13 mouse cellular contexts compared by ENCODE assay signal in the genomic region with DNA sequence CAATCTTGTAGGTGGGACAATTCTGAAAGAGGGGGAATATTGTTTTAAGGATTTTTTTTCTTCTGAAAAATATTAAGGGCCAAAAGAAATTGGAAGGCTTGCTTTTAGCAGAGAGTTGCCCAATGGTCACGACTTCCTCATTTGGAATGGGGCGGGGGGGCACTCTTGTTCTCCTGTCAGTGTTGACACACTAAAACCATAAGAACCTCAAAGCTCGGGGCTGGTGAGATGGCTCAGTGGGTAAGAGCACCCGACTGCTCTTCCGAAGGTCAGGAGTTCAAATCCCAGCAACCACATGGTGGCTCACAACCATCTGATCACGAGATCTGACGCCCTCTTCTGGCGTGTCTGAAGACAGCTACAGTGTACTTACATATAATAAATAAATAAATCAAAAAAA. TPM values are rescaled to one million over a fixed set of nuclear protein-coding genes. Genes with fewer than 3 reads are reported as not detected.
DNase-seq lines count a peak whose midpoint lies in the region; ATAC-seq and TF ChIP-seq lines count a peak whose summit lies in the region.
"Not testable (repeated sequence)": the region's sequence is repeated elsewhere in the genome, so short reads cannot be mapped to it uniquely, and the experiment has no call there.
"Had no signal": no experiment of that assay in that cellular context is flagged by ENCODE, and none has a peak within 500 bp of the region (broad histone marks: within the 10 kb centered on the region; RNA-seq: fewer than 3 reads in every experiment).

No protein-coding gene starts in this region.

- not testable (repeated sequence) for H3K9me3 ChIP-seq in E14TG2a.4 (ENCODE audit: low read length); embryonic facial prominence, embryonic 12.5 days; heart, embryonic 12.5 days (replicated peaks); intestine, embryonic 16.5 days (ENCODE audit: control insufficient read depth, low read length); liver, embryonic 13.5 days (replicated peaks)

- 62% methylated on average over 8 of the region's 8 CpGs for WGBS in embryonic facial prominence, embryonic 12.5 days
- 64% methylated on average over 8 of the region's 8 CpGs for WGBS in heart, embryonic 12.5 days
- 60% methylated on average over 8 of the region's 8 CpGs for WGBS in intestine, embryonic 16.5 days
- 31% methylated on average over 8 of the region's 8 CpGs for WGBS in liver, embryonic 13.5 days (ENCODE audit: insufficient replicate concordance)
- 0% methylated on average over 5 of the region's 8 CpGs for WGBS in macrophage (ENCODE audit: missing documents)

- not testable (repeated sequence) for TF ChIP-seq CTCF in E14TG2a.4 (conservative IDR thresholded peaks at IDR 0.05; ENCODE audit: low read length)

- H3K27ac ChIP-seq in embryonic facial prominence, embryonic 12.5 days; heart, embryonic 12.5 days (ENCODE audit: poor library complexity, severe bottlenecking); intestine, embryonic 16.5 days (ENCODE audit: low read length): not testable (repeated sequence)
- H3K27ac ChIP-seq in liver, embryonic 13.5 days, result peak overlapping the region; percentile 99; the same call in 1 of the 2 replicates
- peak overlapping the region; percentile 70; the same call in 1 of the 2 replicates for H3K27ac ChIP-seq in macrophage

- peaks cover 35% of the 10 kb centered on the region for H3K79me2 ChIP-seq in macrophage (ENCODE audit: inconsistent target)

- peak overlapping the region; percentile 96 for H3K4me2 ChIP-seq in embryonic facial prominence, embryonic 12.5 days (replicated peaks)
- H3K4me2 ChIP-seq in heart, embryonic 12.5 days, result peak overlapping the region; percentile 89
- H3K4me2 ChIP-seq in intestine, embryonic 16.5 days (ENCODE audit: low read depth, low read length), result peak overlapping the region; percentile 60; the same call in 1 of the 2 replicates
- H3K4me2 ChIP-seq in liver, embryonic 13.5 days, result peak overlapping the region; percentile 85

- DNase-seq in liver, embryonic 13.5 days, result peak; percentile 24
- peak; percentile 28 to 42 for DNase-seq in natural killer cell, adult 2 months (ENCODE audit: low spot score in 2 of 2)

- ATAC-seq in embryonic facial prominence, embryonic 12.5 days (ENCODE audit: insufficient number of reproducible peaks, insufficient read depth, low FRiP score, low TSS enrichment); heart, embryonic 12.5 days (ENCODE audit: insufficient number of reproducible peaks, low FRiP score); intestine, embryonic 16.5 days; liver, embryonic 13.5 days (ENCODE audit: low read depth): not testable (repeated sequence)

- not testable (repeated sequence) for H3K9ac ChIP-seq in embryonic facial prominence, embryonic 12.5 days; heart, embryonic 12.5 days; intestine, embryonic 16.5 days (ENCODE audit: low read depth, low read length)
- H3K9ac ChIP-seq in liver, embryonic 13.5 days, result peak overlapping the region; percentile 74; the same call in 1 of the 2 replicates

- peaks cover 67% of the 10 kb centered on the region for H3K4me1 ChIP-seq in E14TG2a.4 (replicated peaks; ENCODE audit: low read depth, low read length)
- peaks cover 15% of the 10 kb centered on the region for H3K4me1 ChIP-seq in embryonic facial prominence, embryonic 12.5 days
- peaks cover 12% of the 10 kb centered on the region for H3K4me1 ChIP-seq in heart, embryonic 12.5 days (replicated peaks)
- not testable (repeated sequence) for H3K4me1 ChIP-seq in intestine, embryonic 16.5 days (ENCODE audit: control insufficient read depth, insufficient read depth, low read length)
- H3K4me1 ChIP-seq in liver, embryonic 13.5 days (replicated peaks), result peaks cover 42% of the 10 kb centered on the region

- peaks cover 12% of the 10 kb centered on the region for H3K27me3 ChIP-seq in E14TG2a.4 (ENCODE audit: insufficient read depth, low read length)
- H3K27me3 ChIP-seq in embryonic facial prominence, embryonic 12.5 days; heart, embryonic 12.5 days (replicated peaks); intestine, embryonic 16.5 days (replicated peaks; ENCODE audit: control insufficient read depth, insufficient read depth, low read length); liver, embryonic 13.5 days: not testable (repeated sequence)

- H3K36me3 ChIP-seq in E14TG2a.4 (ENCODE audit: insufficient read depth, low read length) (peaks cover 27% of the 10 kb centered on the region), macrophage (ENCODE audit: inconsistent target) (peaks cover 11% of the 10 kb centered on the region; the same call in 1 of the 2 replicates)
- H3K36me3 ChIP-seq in embryonic facial prominence, embryonic 12.5 days, result peaks cover 13% of the 10 kb centered on the region; the same call in 1 of the 2 replicates
- peaks cover 16% of the 10 kb centered on the region for H3K36me3 ChIP-seq in heart, embryonic 12.5 days
- H3K36me3 ChIP-seq in intestine, embryonic 16.5 days (ENCODE audit: control insufficient read depth, insufficient read depth, low read length), result not testable (repeated sequence)
- peaks cover 17% of the 10 kb centered on the region for H3K36me3 ChIP-seq in liver, embryonic 13.5 days

- H3K4me3 ChIP-seq in E14TG2a.4 (replicated peaks; ENCODE audit: low read length) (0 out of 2 replicates have a peak overlapping the region, but pooled peaks have one; percentile 99), macrophage (ENCODE audit: inconsistent target) (0 out of 2 replicates have a peak overlapping the region, but pooled peaks have one; percentile 86)
- H3K4me3 ChIP-seq in embryonic facial prominence, embryonic 12.5 days; heart, embryonic 12.5 days; intestine, embryonic 16.5 days (ENCODE audit: low read length): not testable (repeated sequence)
- H3K4me3 ChIP-seq in liver, embryonic 13.5 days (replicated peaks), result peak overlapping the region; percentile 85

RNA-seq across cellular contexts. Expression of a gene that starts 1.1 kb away (rescaled TPM):
- 160 and 163 TPM in 2 replicates for polyA plus RNA-seq in embryonic facial prominence, embryonic 12.5 days (2016; fragmentation: Nextera tagmentation; extraction: Ambion mirVana)
- 105 and 109 TPM in 2 replicates for polyA plus RNA-seq in heart, embryonic 12.5 days (2016; fragmentation: Nextera tagmentation; extraction: Ambion mirVana)
- polyA plus RNA-seq in intestine, embryonic 16.5 days (2015; fragmentation: Nextera tagmentation; extraction: Ambion mirVana), result 122 and 134 TPM in 2 replicates
- polyA plus RNA-seq in liver, embryonic 13.5 days (2015; fragmentation: Nextera tagmentation; extraction: Ambion mirVana), result 83.0 and 87.8 TPM in 2 replicates
- total RNA-seq in macrophage (2018; cell fraction: chromatin; rRNA removed), result 100 to 1,000 TPM in 5 of 26 experiments, 10 to 100 TPM in 21; 28.2 to 120 (median 68.2) TPM
- total RNA-seq in macrophage (2018; cell fraction: cytosol; rRNA removed), result 10 to 100 TPM; 37.6 to 55.2 (median 48.5) TPM
- total RNA-seq in macrophage (2018; cell fraction: nucleus; rRNA removed), result 10 to 100 TPM; 23.9 to 77.7 (median 48.4) TPM
- 36.4 to 66.4 TPM (median 47.0 TPM) in 3 replicates for polyA plus RNA-seq in macrophage (2018)

RNA-seq across cellular contexts. Expression of a gene that starts 2.8 kb away (rescaled TPM):
- polyA plus RNA-seq in embryonic facial prominence, embryonic 12.5 days (2016; fragmentation: Nextera tagmentation; extraction: Ambion mirVana), result 0.09 and 0.20 TPM in 2 replicates
- 0.24 TPM in 1 of 2 replicates, not detected in the other for polyA plus RNA-seq in heart, embryonic 12.5 days (2016; fragmentation: Nextera tagmentation; extraction: Ambion mirVana)
- 0.07 and 0.10 TPM in 2 replicates for polyA plus RNA-seq in intestine, embryonic 16.5 days (2015; fragmentation: Nextera tagmentation; extraction: Ambion mirVana)
- polyA plus RNA-seq in liver, embryonic 13.5 days (2015; fragmentation: Nextera tagmentation; extraction: Ambion mirVana), result 0.06 TPM in 2 replicates
- total RNA-seq in macrophage (2018; cell fraction: chromatin; rRNA removed), result not detected
- total RNA-seq in macrophage (2018; cell fraction: cytosol; rRNA removed), result not detected
- not detected for total RNA-seq in macrophage (2018; cell fraction: nucleus; rRNA removed)
- polyA plus RNA-seq in macrophage (2018), result not detected in 3 replicates
- total RNA-seq: adrenal gland, adult 18-20 months; common myeloid progenitor, adult 5-6 weeks; gastrocnemius, postnatal 10 days; heart, postnatal 10 days; left cerebral cortex, postnatal 25 days had no signal
- polyA plus RNA-seq: kidney, adult 2 months had no signal

RNA-seq across cellular contexts. Expression of a gene that starts 24.4 kb away (rescaled TPM):
- polyA plus RNA-seq in embryonic facial prominence, embryonic 12.5 days (2016; fragmentation: Nextera tagmentation; extraction: Ambion mirVana), result 93.9 and 103 TPM in 2 replicates
- 89.5 and 91.9 TPM in 2 replicates for polyA plus RNA-seq in heart, embryonic 12.5 days (2016; fragmentation: Nextera tagmentation; extraction: Ambion mirVana)
- 73.5 and 74.1 TPM in 2 replicates for polyA plus RNA-seq in intestine, embryonic 16.5 days (2015; fragmentation: Nextera tagmentation; extraction: Ambion mirVana)
- 29.6 and 35.7 TPM in 2 replicates for polyA plus RNA-seq in liver, embryonic 13.5 days (2015; fragmentation: Nextera tagmentation; extraction: Ambion mirVana)
- 10 to 100 TPM; 29.2 to 86.1 (median 54.2) TPM for total RNA-seq in macrophage (2018; cell fraction: chromatin; rRNA removed)
- 10 to 100 TPM; 58.1 to 91.1 (median 76.6) TPM for total RNA-seq in macrophage (2018; cell fraction: cytosol; rRNA removed)
- 100 to 1,000 TPM in 4 of 26 experiments, 10 to 100 TPM in 22; 47.9 to 113 (median 73.1) TPM for total RNA-seq in macrophage (2018; cell fraction: nucleus; rRNA removed)
- 50.7 to 68.7 TPM (median 60.0 TPM) in 3 replicates for polyA plus RNA-seq in macrophage (2018)

RNA-seq across cellular contexts. Expression of a gene that starts 36.6 kb away (rescaled TPM):
- polyA plus RNA-seq in embryonic facial prominence, embryonic 12.5 days (2016; fragmentation: Nextera tagmentation; extraction: Ambion mirVana), result 9.2 and 9.6 TPM in 2 replicates
- 13.5 and 15.1 TPM in 2 replicates for polyA plus RNA-seq in heart, embryonic 12.5 days (2016; fragmentation: Nextera tagmentation; extraction: Ambion mirVana)
- 6.1 and 6.5 TPM in 2 replicates for polyA plus RNA-seq in intestine, embryonic 16.5 days (2015; fragmentation: Nextera tagmentation; extraction: Ambion mirVana)
- polyA plus RNA-seq in liver, embryonic 13.5 days (2015; fragmentation: Nextera tagmentation; extraction: Ambion mirVana), result 10.2 and 10.7 TPM in 2 replicates
- total RNA-seq in macrophage (2018; cell fraction: chromatin; rRNA removed), result 1 to 10 TPM in 21 of 26 experiments, under 1 TPM in 5; 0.13 to 8.5 (median 1.3) TPM
- 1 to 10 TPM in 2 of 26 experiments, under 1 TPM in 24; 0.17 to 1.9 (median 0.28) TPM for total RNA-seq in macrophage (2018; cell fraction: cytosol; rRNA removed)
- total RNA-seq in macrophage (2018; cell fraction: nucleus; rRNA removed), result 1 to 10 TPM in 18 of 26 experiments, under 1 TPM in 8; 0.55 to 5.7 (median 1.3) TPM
- polyA plus RNA-seq in macrophage (2018), result 0.09 to 0.23 TPM (median 0.21 TPM) in 3 replicates
